Mouse (Mus musculus): ENCODE results near the gene Slitrk6.

DNA sequence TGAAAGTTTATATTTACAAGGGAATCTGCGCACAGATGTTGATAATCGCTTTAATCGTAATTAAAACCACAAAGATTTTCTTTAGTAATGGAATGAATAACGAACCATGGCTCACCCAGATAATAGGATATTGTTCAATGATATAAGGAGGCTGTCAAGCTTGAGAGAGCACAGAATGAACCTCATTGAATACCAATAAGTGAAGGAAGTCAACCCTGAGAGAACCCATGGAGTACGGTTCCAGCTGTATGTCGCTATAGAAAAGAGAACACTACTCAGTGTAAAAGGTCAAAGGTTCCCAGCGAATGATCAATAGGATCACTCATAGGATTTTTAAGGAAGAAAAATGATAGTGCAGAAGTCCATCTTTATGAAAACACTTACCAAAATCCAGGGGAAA is 15.1 kb downstream of the Slitrk6 start:
- TF ChIP-seq CTCF (IDR thresholded peaks at IDR 0.05) (no peak), POLR2A (IDR thresholded peaks at IDR 0.05; ENCODE audit: insufficient read depth, low read depth, low read length) (no peak)
